Mouse (Mus musculus) ES-Bruce4 (cell line): ENCODE measurements around the gene Kcnk15. TPM values are rescaled to one million over a fixed set of nuclear protein-coding genes. Genes with fewer than 3 reads are reported as not detected.
A peak's percentile ranks its signal among the peaks of the same experiment; 100 is the strongest.

Experiments used
- H3K27ac ChIP-seq: 2 replicates; pipeline ENCODE4 v1.5.1; 2012; ENCODE audit warnings: low read length, inconsistent platforms; ENCODE audit not compliant: insufficient read depth
- H3K27me3 ChIP-seq: 2 replicates; pipeline ENCODE4 v1.6.1; 2012; ENCODE audit warnings: mild to moderate bottlenecking, low read length, inconsistent platforms; ENCODE audit not compliant: control insufficient read depth, poor library complexity, insufficient read depth, severe bottlenecking
- H3K36me3 ChIP-seq: 2 replicates; pipeline ENCODE4 v1.6.1; 2012; ENCODE audit warnings: inconsistent platforms, mild to moderate bottlenecking, low read length, moderate library complexity; ENCODE audit not compliant: control insufficient read depth, poor library complexity, insufficient read depth, severe bottlenecking
- H3K4me1 ChIP-seq: one replicate; pipeline ENCODE4 v1.8.1; 2011; ENCODE audit warnings: low read length; ENCODE audit not compliant: control insufficient read depth, insufficient read depth
- H3K4me3 ChIP-seq: 2 replicates; pipeline ENCODE4 v1.5.1; 2011; ENCODE audit warnings: low read depth, mild to moderate bottlenecking, low read length
- H3K9ac ChIP-seq: 2 replicates; pipeline ENCODE4 v1.6.1; 2012; ENCODE audit warnings: low read depth, mild to moderate bottlenecking, inconsistent platforms; ENCODE audit not compliant: poor library complexity, severe bottlenecking
- H3K9me3 ChIP-seq: replicated peaks from 2 replicates; pipeline ENCODE4 v1.6.1; 2012; ENCODE audit warnings: mild to moderate bottlenecking, low read length, inconsistent platforms; ENCODE audit not compliant: control insufficient read depth, poor library complexity, insufficient read depth, severe bottlenecking
- CTCF ChIP-seq: IDR thresholded peaks from one replicate; pipeline ENCODE4 v1.8.1; 2011; ENCODE audit warnings: low read depth, low read length
- EP300 ChIP-seq: IDR thresholded peaks from 2 replicates; pipeline ENCODE4 v1.6.1; 2011; ENCODE audit warnings: low read depth, low read length; ENCODE audit not compliant: insufficient read depth
- POLR2A ChIP-seq: IDR thresholded peaks from one replicate; pipeline ENCODE4 v1.8.1; 2011; ENCODE audit warnings: low read length; ENCODE audit not compliant: insufficient read depth
- polyA plus RNA-seq: library from polyadenylated mRNA; stranded (reverse); fragments of >200 nt; gene quantifications from 2 replicates; pipeline ENCODE4 v1.2.4, GENCODE M21; 2011; ENCODE audit warnings: low read depth; ENCODE audit not compliant: missing spikeins, insufficient read depth, insufficient read length

Kcnk15 gene
- polyA plus RNA-seq, 1 experiment = not detected

DNA sequence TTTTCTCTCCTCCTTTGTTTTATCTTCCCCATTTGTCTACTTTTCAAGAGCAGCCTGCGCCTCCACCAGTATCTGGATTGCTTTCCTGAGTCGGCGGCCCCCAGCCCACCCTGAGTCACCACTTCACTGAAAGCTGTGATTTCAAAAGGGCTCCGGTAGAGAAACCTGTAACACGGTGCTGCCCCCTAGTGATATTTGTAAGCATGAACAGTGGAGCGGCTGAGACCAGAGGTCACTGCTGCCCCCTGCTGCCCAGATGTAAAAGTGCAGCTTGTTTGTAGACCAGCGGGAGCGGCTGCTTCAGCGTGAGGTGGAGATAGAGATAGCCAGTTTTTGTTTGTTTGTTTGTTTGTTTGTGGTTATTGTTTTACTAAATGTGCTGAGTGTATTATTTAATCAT lies 15.4 kb upstream of the Kcnk15 start:
- H3K27me3 ChIP-seq = no peaks in the 10 kb centered on the region
- no peaks in the 10 kb centered on the region for H3K36me3 ChIP-seq
- H3K9ac ChIP-seq = no peak overlapping the region
- H3K4me3 ChIP-seq = no peak overlapping the region
- H3K27ac ChIP-seq = no peak overlapping the region
- TF ChIP-seq EP300 = no peak
- no peak for TF ChIP-seq POLR2A
- TF ChIP-seq CTCF = peak; percentile 99
- H3K4me1 ChIP-seq = no peaks in the 10 kb centered on the region
- no peaks in the 10 kb centered on the region for H3K9me3 ChIP-seq

DNA sequence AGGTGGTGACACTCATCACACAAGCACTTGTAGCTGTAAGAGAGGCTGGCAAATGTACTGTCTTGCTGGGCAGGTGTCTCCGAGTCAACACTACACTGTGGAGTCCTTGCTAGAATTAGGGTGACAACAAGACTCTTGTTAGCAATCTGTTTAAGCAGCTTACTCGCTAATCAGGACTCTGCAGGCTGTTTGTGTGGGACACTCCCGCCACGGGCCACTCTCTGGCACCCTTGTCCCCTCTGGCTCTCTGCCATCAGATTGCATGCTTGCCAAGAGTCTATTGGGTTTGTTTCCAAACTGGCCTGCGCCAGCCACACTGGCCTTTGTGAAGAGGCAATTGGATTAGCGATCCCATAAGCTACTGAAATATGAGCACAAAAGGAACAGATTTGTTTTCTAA lies 13.9 kb upstream of the Kcnk15 start:
- Histone ChIP-seq H3K4me1 (no peaks in the 10 kb centered on the region), H3K27ac (no peak overlapping the region), H3K27me3 (no peaks in the 10 kb centered on the region), H3K9me3 (no peaks in the 10 kb centered on the region), H3K9ac (no peak overlapping the region), H3K4me3 (no peak overlapping the region), H3K36me3 (no peaks in the 10 kb centered on the region)
- TF ChIP-seq POLR2A (no peak), EP300 (no peak), CTCF (no peak)

DNA sequence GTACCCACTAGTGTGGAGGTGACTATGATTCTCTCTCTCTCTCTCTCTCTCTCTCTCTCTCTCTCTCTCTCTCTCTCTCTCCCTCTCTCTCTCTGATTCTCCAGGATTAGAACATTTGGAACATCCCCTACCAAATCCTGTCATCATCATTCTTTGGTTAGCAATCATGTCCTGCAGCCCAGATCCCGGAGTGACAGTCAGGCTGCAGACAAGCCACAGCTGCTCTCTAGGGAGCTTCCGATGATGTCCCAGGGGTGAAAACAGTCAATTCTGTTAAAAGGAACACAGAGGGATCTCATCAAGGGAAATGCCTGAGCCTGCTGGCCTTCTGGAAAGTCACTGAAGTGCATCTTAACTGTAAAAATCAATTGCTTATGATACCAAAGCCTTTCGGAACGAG lies 11.4 kb upstream of the Kcnk15 start:
- TF ChIP-seq CTCF = no peak
- no peak for TF ChIP-seq EP300
- no peak for TF ChIP-seq POLR2A
- Histone ChIP-seq H3K27me3 (no peaks in the 10 kb centered on the region), H3K36me3 (no peaks in the 10 kb centered on the region), H3K9me3 (no peaks in the 10 kb centered on the region), H3K9ac (no peak overlapping the region), H3K4me1 (no peaks in the 10 kb centered on the region), H3K27ac (no peak overlapping the region), H3K4me3 (no peak overlapping the region)

DNA sequence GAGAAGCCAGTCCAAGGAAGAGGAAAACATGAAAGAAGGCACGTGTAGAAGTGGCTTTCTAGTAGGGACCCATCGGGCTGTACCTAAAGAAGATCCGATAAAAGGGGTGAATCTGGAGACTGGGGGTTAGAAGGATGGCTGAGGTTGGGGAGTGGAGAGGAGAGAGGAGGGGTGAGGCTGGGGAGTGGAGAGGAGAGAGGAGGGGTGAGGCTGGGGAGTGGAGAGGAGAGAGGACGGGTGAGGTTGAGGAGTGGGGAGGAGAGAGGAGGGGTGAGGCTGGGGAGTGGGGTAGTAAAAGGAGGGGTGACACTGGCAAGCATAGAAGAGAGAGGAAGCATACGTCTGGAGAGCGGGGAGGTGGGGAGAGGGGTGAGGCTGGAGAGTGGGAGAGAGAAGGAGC lies 3.8 kb downstream of the Kcnk15 start:
- Histone ChIP-seq H3K27ac (no peak overlapping the region), H3K27me3 (peaks cover 4% of the 10 kb centered on the region; the same call in 1 of the 2 replicates), H3K4me1 (no peaks in the 10 kb centered on the region), H3K36me3 (no peaks in the 10 kb centered on the region), H3K9me3 (no peaks in the 10 kb centered on the region), H3K9ac (no peak overlapping the region), H3K4me3 (no peak overlapping the region)
- TF ChIP-seq POLR2A = no peak
- no peak for TF ChIP-seq CTCF
- no peak for TF ChIP-seq EP300

DNA sequence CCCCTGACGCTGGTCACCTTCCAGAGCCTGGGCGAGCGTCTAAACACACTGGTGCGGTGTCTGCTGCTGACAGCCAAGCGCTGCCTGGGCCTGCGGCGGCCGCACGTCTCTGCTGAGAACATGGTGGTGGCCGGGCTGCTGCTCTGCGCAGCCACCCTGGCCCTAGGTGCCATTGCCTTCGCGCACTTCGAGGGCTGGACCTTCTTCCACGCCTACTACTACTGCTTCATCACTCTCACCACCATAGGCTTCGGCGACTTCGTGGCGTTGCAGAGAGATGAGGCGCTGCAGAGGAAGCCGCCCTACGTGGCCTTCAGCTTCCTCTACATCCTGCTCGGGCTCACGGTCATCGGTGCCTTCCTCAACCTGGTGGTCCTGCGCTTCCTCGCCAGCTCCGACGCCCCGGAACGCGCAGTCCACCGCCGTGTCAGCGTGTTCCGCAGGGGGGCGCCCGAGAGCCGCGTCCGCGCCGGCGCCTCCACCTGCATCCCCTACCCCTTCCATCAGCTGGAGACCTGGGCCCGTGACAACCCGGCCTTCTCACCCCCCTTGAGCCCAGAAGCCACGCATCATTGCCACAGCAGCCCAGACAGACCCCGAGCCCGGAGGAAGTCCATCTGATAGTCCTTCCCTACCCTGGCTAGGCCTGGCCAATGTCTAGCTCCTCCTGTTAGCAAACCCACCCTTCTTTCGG lies 5.0 kb downstream of the Kcnk15 start:
- peak; percentile 69 for TF ChIP-seq CTCF
- no peak for TF ChIP-seq POLR2A
- no peak for TF ChIP-seq EP300
- Histone ChIP-seq H3K4me1 (no peaks in the 10 kb centered on the region), H3K9me3 (no peaks in the 10 kb centered on the region), H3K27ac (no peak overlapping the region), H3K4me3 (peak overlapping the region; percentile 61), H3K36me3 (no peaks in the 10 kb centered on the region), H3K9ac (no peak overlapping the region), H3K27me3 (peaks cover 4% of the 10 kb centered on the region; the same call in 1 of the 2 replicates)

DNA sequence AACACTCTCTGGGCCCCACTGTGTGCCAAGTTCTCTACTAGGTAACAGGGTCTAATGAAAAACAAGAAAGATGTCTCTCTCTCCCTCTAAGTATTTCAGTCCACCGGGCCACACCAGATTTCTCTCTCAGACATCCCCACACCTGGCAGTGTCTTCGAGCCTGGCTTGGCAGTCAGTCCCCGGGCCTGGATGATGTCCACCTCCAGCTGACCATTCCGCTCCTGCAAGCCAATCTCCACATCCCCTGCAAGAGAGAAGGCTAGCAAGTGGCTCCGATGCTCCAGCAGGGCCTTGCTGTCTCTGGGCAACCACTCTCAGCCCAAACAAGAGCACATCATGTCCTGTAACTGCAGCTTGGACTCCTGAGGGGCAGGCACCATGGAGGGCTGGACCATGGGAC lies 11.9 kb downstream of the Kcnk15 start:
- no peak for TF ChIP-seq EP300
- no peak for TF ChIP-seq CTCF
- no peak for TF ChIP-seq POLR2A
- H3K9ac ChIP-seq = no peak overlapping the region
- H3K27ac ChIP-seq = no peak overlapping the region
- no peaks in the 10 kb centered on the region for H3K4me1 ChIP-seq
- no peaks in the 10 kb centered on the region for H3K36me3 ChIP-seq
- H3K27me3 ChIP-seq = no peaks in the 10 kb centered on the region
- H3K4me3 ChIP-seq = no peak overlapping the region
- H3K9me3 ChIP-seq = no peaks in the 10 kb centered on the region; the same call in 1 of the 2 replicates
